Mouse (Mus musculus): ENCODE data around the gene Gatb.

GRCm38 (mm10) chr3:85634389-85635125 lies 60.6 kb downstream of the Gatb start:
- no peak for TF ChIP-seq CTCF (IDR thresholded peaks at IDR 0.05; ENCODE audit: low read depth, low read length)
- no peak for TF ChIP-seq GATA2 (IDR thresholded peaks at IDR 0.05; ENCODE audit: borderline replicate concordance, low read depth, low read length)
